Mouse (Mus musculus) retina, adult 2 months (tissue): Measurements from ENCODE around the gene Cdt1.

Source experiments
- DNase-seq: peaks from one replicate; pipeline ENCODE4 v3.0.0-alpha.2; 2012; ENCODE audit warnings: low read depth, low spot score

The Cdt1 gene

DNA sequence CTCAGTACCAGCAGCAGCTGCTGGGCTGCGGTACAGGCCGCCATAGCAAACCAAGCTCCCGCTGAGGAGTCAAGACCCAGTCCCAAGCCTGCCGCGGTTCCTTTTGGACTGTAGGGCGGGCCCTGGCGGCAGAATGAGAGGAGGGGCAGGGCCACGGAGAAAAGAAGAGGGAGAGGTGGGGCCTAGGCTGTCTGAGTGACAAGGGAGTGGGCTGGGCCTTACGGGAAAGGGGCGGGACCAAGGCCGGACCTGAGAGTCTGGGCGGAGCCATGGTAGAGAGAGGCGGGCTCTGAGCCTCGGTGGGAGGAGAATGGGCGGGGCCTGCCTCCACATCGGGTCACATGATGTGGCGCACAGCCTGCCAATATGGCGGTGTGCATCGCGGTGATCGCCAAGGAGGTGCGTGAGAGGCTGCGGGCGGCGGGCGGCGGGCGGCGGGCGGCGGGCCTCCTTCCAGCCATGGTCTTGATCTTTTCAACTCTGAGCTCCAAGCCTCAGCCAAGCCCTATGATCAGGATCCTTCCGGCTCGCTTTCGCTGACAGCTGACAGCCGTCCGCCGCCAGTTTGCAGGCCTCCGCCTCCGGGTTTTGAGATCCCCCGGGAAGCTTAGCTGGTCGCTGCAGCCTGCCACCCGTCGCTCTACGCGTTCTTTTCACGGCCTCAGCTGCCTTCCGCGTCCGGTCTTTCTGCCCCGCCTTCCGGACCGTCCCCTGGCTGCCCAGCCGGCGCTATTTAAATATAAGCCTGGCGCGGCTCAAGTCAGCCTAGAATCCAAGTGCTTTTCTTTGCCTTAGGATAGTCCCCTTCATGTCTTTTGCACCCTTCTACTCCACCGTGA lies 43.7 kb downstream of the Cdt1 start, which contains the start of the genes Galns and Trappc2l:
TSS of gene Galns (minus strand) at position 169 of the 839 bp plus-strand sequence.
TSS of gene Trappc2l (plus strand) at position 346 of the 839 bp plus-strand sequence.
- DNase-seq = peak; percentile 96

DNA sequence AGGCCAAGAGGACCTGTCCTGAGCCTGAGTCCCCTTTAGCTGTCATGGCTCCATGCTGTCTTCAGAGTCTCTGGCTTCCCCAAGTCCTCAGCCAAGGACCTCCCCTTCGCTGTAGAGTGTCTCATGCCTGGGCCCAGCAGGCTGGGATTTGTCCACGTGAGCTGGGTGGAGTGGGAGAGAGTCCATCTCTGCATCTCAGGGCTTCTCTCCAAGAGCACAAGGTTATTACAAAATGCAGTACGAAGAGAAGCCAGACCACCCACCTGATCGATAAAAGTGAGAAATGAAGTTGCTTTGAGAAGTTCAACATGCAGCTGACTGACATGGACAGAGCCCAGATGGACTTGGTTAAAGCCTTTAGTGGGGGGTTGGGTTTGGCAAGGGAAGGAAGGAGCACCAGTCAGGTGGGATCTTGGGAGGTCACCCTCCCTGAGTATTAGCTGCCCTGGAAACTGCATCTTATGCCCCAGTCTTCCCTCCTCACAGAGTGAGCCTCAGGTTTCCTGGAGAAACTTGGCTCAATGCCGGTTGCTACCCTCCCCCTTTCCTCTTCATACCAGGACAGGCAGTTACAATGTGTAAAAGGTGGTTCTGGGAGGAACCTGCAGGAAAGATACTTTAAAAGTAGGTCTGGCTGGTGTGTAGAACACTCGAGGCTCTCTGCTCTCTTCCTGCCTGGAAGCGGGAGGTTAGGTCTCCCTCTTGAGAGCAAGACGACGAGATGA lies 48.5 kb downstream of the Cdt1 start:
- DNase-seq = no peak

DNA sequence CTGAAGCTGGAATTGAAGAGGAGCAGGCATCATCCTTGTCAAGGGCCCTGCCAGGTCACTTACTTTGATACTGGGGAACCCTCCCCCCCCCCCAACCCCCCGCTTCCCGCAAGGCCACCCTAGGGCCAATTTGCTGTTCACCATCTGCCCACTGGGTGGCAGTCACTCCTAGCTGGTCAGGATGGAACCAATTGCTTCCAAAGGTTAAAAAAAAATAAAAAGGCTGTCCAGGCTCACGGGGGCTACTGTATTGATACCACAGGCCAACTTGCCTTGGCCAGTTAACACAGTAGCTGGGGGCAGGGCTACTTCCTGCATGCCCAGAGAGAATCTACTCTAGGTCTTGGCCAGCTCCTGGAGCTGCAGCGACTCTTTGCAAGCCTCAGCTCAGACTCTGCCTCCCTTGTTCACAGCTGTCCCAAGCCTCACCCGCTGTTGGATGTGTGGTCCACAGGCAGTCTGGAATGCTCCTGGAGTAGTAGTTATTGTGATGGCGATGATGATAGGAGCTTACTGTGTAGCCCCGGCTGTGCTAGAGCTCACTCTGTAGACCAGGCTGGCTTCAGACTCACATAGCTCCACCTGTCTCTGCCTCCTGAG lies 50.2 kb downstream of the Cdt1 start:
- DNase-seq = peak; percentile 73

DNA sequence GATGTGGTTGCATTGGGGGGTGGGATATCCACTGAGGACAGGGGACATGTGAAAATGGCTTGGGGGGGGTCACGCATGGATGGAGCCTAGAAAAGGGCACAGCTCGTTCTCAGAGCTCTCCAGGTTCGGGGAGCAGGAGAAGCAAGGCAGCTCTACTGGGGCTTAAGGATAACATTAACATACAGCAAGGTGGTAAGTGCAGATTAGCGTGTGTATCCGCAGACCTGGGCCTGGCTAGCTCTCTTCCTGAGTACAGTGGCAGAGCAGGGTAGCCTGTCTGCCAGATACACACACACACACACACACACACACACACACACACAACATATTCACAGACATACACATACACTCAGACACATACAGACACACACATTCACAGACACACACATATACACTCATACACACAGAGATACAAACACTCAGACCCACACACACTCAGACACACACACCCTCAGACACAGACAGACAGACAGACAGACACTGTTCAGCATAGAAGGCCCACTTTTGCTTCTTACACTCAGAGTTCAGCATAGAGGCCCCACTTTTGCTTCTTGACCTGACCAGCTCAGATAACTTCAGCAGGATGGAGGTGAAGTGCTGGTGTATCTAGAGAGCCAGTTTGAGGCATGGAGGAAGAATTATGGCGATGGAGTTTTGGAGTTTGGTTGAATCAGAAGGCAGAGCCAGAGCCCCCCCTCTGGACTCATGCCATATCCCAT lies 51.0 kb downstream of the Cdt1 start:
- no peak for DNase-seq

DNA sequence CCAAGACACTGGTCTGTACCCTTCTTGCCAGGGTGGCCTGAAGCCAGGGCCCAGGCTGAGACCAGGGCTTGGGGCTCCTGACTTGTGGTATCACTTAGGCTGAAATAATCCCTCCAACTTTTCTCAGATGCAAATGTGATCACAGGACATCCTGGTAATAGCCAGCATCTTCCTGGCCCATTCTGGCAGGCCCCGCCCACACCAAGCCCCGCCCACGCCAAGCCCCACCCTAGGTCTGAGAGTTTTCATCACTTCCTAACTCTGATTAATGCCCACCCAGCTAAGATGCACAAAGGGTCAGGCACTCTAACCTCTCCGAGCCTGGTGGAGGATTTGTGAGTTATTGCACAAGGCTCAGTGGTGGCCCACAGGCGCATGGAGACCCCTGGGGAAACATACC lies 52.6 kb downstream of the Cdt1 start:
- DNase-seq = no peak

DNA sequence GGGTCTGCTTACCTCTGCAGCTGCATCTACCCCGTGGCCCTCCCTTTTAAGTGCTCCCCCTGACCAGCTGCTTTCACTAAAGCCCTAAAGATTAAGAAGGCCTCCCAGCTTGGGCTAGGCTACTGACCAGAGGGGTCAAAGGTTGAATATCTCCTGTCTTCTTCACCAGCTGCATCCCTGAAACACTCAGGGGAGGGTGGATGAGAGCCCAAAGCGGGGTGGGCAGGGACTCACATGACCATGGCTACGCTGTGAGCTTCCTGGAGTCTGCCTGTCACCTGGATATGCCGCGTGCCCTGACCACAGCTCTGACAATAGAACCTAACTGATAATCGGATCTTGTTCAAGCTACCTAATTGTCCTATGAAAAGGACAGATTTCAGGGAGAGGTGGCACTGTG lies 54.9 kb downstream of the Cdt1 start, which contains the start of gene Pabpn1l:
TSS of gene Pabpn1l (minus strand) at position 13 of the 400 bp plus-strand sequence.
- DNase-seq = no peak
